Mouse (Mus musculus) embryo, embryonic 10 days (tissue): ENCODE data around the gene Nsmce4a.
A peak's percentile ranks its signal among the peaks of the same experiment; 100 is the strongest.

ENCODE experiments used
- DNase-seq: peaks from one replicate; pipeline ENCODE4 v3.0.0-alpha.2; 2015; ENCODE audit warnings: low spot score

The Nsmce4a gene

GRCm38 (mm10) chr7:130577388-130578003, 4.6 kb upstream of the Nsmce4a start, which contains the start of gene Tacc2:
Gene Tacc2 (plus strand): TSS chr7:130577438.
- peak; percentile 12 for DNase-seq

- DNase-seq, result no peak
These were observed 4.1 kb upstream of the Nsmce4a start for GRCm38 (mm10) chr7:130576981-130577380.

- DNase-seq, result no peak
These were observed 1.5 kb upstream of the Nsmce4a start for GRCm38 (mm10) chr7:130574211-130574991.

GRCm38 (mm10) chr7:130573746-130574145, 828 bp upstream of the Nsmce4a start:
- no peak for DNase-seq

GRCm38 (mm10) chr7:130570472-130570871, 2.4 kb downstream of the Nsmce4a start:
- no peak for DNase-seq

GRCm38 (mm10) chr7:130568783-130569436, 4.0 kb downstream of the Nsmce4a start:
- no peak for DNase-seq

GRCm38 (mm10) chr7:130564596-130564995, 8.3 kb downstream of the Nsmce4a start:
- no peak for DNase-seq

- DNase-seq, result no peak
These were observed 9.0 kb downstream of the Nsmce4a start for GRCm38 (mm10) chr7:130563880-130564279.

GRCm38 (mm10) chr7:130563276-130563675, 9.6 kb downstream of the Nsmce4a start:
- DNase-seq, result no peak

- DNase-seq, result no peak
These were observed 12.0 kb downstream of the Nsmce4a start for GRCm38 (mm10) chr7:130560933-130561332.

GRCm38 (mm10) chr7:130558592-130558991, 14.3 kb downstream of the Nsmce4a start:
- DNase-seq, result no peak

- no peak for DNase-seq
These were observed 17.3 kb downstream of the Nsmce4a start for GRCm38 (mm10) chr7:130555597-130555996.

- no peak for DNase-seq
These were observed 19.6 kb downstream of the Nsmce4a start for GRCm38 (mm10) chr7:130553321-130553720.

GRCm38 (mm10) chr7:130552780-130553179, 20.1 kb downstream of the Nsmce4a start:
- no peak for DNase-seq

- no peak for DNase-seq
These were observed 25.2 kb downstream of the Nsmce4a start for GRCm38 (mm10) chr7:130547635-130548175.

- DNase-seq, result peak; percentile 97
These were observed 26.0 kb downstream of the Nsmce4a start for GRCm38 (mm10) chr7:130546791-130547484.

GRCm38 (mm10) chr7:130546421-130546790, 26.5 kb downstream of the Nsmce4a start:
- DNase-seq, result no peak

GRCm38 (mm10) chr7:130545893-130546292, 27.0 kb downstream of the Nsmce4a start:
- no peak for DNase-seq

GRCm38 (mm10) chr7:130545401-130545800, 27.5 kb downstream of the Nsmce4a start:
- no peak for DNase-seq

GRCm38 (mm10) chr7:130543181-130543580, 29.7 kb downstream of the Nsmce4a start:
- DNase-seq, result no peak

GRCm38 (mm10) chr7:130540176-130540575, 32.7 kb downstream of the Nsmce4a start:
- DNase-seq, result no peak

- DNase-seq, result no peak
These were observed 35.9 kb downstream of the Nsmce4a start for GRCm38 (mm10) chr7:130537068-130537467.
